Mouse (Mus musculus) heart, postnatal 14 days (tissue): ENCODE measurements around the gene Far1. TPM values are rescaled to one million over a fixed set of nuclear protein-coding genes. Genes with fewer than 3 reads are reported as not detected.

Source experiments
- DNase-seq, 2 experiments: peaks; one replicate each; pipeline ENCODE4 v3.0.0; 2021 to 2022
- intact Hi-C: fragments of 180-260 bp; cut with DNase I; formaldehyde crosslinking; loops from one replicate; pipeline ENCODE4 v1.15.1; 2025
- total RNA-seq, 2 experiments: library from RNA; stranded (reverse); gene quantifications; 2 replicates each; pipeline ENCODE4 v1.2.3; 2021

The Far1 gene
- total RNA-seq, 2 experiments from 2014 or later, result 29.3 to 32.8 TPM

DNA sequence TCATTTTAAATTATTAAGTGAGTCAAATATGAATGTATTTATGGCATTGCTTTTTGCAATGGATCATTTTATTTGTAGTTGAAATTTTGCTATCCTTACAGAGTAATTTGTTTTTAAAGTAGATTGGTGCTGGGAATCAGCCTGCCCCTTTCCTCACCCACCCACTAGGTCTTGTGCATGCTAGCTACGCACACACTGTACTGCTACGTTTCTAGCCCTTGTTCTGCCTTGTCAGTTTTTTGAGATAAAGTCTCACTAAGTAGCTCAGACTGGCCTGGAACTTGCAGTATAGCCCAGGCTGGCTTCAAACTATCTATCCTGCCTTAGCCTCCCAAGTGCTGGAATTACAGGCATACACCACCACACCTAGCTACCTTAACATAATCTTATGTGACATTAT lies 38.9 kb downstream of the Far1 start:
- intact Hi-C loops, result no loop called here
- DNase-seq, result no peak

DNA sequence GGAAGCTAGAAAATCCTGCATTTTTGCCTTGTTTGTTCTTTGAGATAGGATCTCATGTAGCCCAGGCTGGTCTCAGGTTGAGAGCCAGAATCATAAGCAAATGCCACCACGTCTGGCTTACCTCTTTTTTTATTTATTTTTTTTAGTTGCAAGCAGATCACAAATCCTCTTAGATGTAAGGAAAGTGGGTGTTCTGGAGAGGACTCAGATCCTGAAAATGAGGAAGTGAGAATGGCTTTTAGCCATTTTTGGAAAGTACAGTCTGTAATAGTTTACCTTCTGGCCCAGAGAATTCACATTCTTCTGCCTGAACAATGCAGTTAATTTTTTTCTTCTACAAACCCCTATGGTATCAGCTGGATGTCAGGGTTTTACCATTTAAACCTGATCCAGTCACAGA lies 42.5 kb downstream of the Far1 start:
- intact Hi-C loops, result no loop called here
- DNase-seq, result no peak

GRCm38 (mm10) chr7:113566892-113567291 lies 53.3 kb downstream of the Far1 start:
- intact Hi-C loops, result no loop called here
- DNase-seq, result no peak

DNA sequence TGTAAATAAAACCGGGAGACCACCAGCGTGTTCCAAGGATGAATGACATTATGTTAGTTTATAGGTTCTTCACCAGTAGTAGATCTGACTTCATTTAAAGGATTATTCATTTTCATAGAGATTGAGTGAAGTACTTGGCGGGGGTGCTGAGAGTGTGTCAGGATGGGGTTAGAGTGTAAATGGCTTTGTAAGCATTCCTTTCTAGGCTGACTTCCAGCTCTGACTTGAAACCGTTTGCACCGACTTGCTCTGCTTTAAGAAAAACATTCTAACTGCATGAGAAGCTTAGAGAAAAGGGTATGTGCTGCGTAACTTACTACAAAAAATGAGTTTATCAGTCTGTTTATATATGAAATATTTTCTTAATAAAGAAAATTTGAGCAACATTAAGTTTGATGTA lies 57.5 kb downstream of the Far1 start:
- intact Hi-C loops, result no loop called here
- no peak for DNase-seq

GRCm38 (mm10) chr7:113572741-113573140 lies 59.1 kb downstream of the Far1 start:
- intact Hi-C loops, result no loop called here
- DNase-seq, result no peak

- no peak for DNase-seq
- intact Hi-C loops, result no loop called here
These were observed 68.5 kb downstream of the Far1 start for GRCm38 (mm10) chr7:113582111-113582510.

DNA sequence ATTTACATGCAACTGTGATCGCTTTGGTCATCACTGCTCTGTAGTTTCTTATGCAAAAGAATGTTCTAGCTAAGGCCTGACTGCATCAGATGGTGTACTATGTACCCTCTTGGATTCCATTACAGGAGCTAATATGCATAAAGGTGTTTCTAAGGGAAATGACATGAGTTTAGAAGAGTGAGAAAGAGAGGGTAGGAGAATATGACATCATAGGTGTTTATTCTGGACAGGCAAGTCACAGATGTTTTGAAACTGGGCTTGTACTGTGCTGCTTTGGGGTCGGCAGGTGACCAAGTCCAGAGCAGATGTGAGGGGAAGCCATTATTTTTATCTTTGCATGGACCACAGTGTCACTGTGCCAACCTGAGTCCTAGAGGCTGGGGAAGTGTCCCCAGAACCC lies 75.6 kb downstream of the Far1 start:
- intact Hi-C loops, result no loop called here
- no peak for DNase-seq

GRCm38 (mm10) chr7:113590330-113590729 lies 76.7 kb downstream of the Far1 start:
- no peak for DNase-seq
- intact Hi-C loops, result loop anchor here (10.0 kb wide), 1 partner anchor 156 kb away; no protein-coding TSS in a partner anchor

DNA sequence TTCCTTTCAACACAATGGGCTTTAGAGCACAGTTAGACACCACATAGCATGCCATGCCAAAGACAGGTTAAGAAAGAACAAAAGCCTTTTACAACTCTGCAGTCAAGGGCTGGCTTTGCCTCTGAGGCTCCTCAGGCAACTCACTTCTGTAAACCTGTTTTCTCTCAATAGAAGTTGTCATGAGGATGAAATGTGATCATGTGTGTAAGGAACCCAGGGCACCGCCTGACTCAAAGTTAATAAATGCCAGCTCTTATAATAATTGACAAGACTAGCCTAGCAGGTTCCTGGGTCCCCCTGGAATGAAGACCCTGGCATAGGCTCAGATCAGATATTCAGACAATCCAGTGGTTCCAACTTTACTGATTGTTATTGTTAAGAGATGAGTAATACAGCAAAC lies 77.5 kb downstream of the Far1 start:
- no peak for DNase-seq
- intact Hi-C loops, result loop anchor here (10.0 kb wide), 1 partner anchor 156 kb away; no protein-coding TSS in a partner anchor

- intact Hi-C loops, result loop anchor here (10.0 kb wide), 1 partner anchor 157 kb away; no protein-coding TSS in a partner anchor
- no peak for DNase-seq
These were observed 78.1 kb downstream of the Far1 start for GRCm38 (mm10) chr7:113591557-113592354.

DNA sequence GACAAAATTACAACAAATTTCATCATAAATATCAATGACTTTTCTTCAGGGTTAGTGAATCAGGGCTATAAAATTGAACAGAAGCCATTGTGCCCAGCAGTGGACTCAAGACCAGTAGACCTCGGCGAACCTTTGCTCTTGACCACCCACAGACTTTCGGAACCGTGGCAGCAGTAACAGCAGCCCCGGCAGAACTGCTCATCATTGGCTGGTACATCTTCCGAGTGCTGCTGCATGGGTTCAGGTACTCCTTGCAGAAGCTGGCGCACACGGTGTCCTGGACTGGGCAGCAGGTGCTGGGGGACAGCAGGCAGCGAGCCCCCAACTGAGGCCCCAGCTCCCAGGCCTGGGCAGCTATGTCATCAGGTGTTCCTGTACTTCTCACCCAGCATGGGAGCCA lies 79.1 kb downstream of the Far1 start:
- no peak for DNase-seq
- intact Hi-C loops, result loop anchor here (1.0 to 10.0 kb wide), 2 partner anchors 158 to 219 kb away; no protein-coding TSS in a partner anchor

- intact Hi-C loops, result loop anchor here (1.0 to 10.0 kb wide), 2 partner anchors 160 to 216 kb away; no protein-coding TSS in a partner anchor
- DNase-seq, result peak; percentile 36 to 64
These were observed 80.7 kb downstream of the Far1 start for GRCm38 (mm10) chr7:113594363-113594762.

- no peak for DNase-seq
- intact Hi-C loops, result loop anchor here (10.0 kb wide), 1 partner anchor 162 kb away; no protein-coding TSS in a partner anchor
These were observed 83.6 kb downstream of the Far1 start for GRCm38 (mm10) chr7:113597231-113597630.

DNA sequence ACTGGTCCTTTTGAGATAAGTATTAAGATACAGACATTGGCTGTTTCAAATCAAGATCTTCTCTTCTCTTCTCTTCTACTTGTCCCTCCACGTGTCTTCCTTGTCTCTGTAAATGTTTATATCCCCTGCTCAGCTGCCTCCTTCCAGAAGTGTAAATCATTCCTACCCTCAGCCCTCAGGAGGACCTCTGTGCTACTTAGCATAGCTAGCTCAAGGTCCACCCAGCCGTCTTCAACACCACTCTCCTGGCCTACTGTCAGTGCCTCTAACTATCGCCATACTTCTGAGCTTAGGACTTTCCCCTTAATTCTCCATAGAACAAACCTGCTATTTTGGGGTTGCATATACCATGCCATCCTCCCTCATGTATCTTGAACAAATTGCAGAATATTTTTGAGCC lies 88.2 kb downstream of the Far1 start:
- no peak for DNase-seq
- intact Hi-C loops, result no loop called here

DNA sequence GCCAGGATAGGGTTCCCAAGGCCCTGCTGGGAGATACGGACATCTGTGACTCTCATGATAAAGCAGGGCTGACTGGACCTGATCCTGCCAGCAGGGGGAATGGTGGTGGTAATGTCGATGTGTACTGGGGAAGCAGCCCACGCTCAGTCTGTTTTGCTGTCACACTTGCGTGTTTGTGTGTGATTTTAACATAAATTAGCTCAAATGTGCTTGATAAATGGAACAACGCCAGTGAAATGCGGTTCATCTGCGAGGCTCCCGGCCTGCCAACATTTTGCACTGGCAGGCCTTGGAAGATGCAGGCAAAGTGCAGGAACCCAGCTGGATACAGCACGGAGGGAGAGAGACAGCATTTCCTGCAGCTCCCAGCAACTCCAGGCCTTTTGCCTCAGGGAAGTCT lies 94.3 kb downstream of the Far1 start:
- DNase-seq, result peak in 1 of 2 experiments; percentile 6
- intact Hi-C loops, result loop anchor here (5.0 kb wide), 1 partner anchor 149 kb away; no protein-coding TSS in a partner anchor

DNA sequence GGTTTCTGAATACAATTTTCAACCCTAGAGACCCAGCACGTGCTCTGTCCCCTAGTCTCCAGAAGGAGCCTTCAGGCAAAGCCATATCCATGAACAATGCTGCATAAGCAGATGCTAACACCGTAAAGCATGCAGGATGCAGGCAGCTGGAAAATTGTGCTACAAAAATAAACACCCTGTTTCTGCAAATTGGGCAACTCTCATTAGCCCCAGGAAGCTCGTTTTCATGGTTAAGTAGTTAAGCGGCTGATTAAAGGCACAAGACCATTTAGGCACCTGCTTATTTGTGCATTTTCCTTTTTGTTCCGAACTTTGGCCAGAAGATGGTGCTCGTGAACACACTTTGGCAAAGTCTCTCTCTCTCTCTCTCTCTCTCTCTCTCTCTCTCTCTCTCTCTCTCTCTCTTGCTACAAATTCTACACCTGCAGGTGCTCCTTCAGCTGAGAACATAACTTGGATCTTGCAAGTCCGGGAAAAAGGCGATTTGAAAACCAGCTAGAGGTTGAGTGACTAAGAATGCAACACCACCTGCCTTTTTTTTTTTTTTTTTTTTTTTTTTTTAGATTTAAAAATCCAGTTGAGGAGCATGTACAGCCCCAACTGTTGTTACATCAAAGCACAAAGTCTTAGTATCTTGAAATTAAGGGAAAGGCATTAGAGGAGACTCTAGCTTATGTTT lies 95.5 kb downstream of the Far1 start:
- peak; percentile 13 to 59 for DNase-seq
- intact Hi-C loops, result loop anchor here (5.0 kb wide), 1 partner anchor 148 kb away; no protein-coding TSS in a partner anchor

- no peak for DNase-seq
These were observed 99.0 kb downstream of the Far1 start for GRCm38 (mm10) chr7:113612628-113613027.

DNA sequence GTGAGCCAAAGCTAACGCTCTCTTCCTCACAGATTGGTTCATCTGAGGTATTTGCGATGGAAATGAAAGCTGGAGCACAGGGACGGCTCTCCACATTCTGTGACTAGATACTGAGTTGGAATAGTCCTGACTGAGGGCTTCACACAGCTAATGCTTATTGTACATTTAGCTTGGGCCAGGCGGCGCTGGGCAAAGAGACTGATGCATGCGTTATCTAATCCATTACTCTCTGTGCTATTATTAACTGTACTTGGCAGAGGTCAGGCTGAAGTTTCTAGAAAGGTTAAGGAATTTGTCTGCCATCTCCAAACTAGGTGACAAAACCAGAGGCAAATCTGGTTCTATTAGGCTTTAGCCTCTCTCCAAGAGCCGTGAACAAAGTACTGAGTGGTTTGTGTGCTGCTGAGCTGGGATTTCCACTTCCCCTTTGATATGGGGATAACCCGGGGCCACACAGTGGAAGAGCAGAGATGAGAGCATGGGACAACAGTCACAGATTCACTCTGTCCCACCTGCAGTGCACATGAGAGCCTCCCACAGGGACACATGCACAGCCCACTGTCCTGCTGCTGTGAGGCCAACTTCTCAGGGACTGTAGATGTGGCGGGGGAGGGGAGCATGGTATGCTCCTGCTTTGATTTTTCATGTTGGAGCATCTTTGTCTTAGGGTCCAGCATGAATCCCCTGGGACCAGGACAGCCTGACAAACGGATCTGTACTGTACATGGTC lies 100.7 kb downstream of the Far1 start:
- peak; percentile 8 to 21 for DNase-seq
- intact Hi-C loops, result no loop called here

More at GRCm38 (mm10) chr7:113612628-113613027, 99.0 kb downstream of the Far1 start:
- intact Hi-C loops, result no loop called here

- intact Hi-C loops, result no loop called here
These were observed 105.5 kb downstream of the Far1 start for GRCm38 (mm10) chr7:113619166-113619565.

DNA sequence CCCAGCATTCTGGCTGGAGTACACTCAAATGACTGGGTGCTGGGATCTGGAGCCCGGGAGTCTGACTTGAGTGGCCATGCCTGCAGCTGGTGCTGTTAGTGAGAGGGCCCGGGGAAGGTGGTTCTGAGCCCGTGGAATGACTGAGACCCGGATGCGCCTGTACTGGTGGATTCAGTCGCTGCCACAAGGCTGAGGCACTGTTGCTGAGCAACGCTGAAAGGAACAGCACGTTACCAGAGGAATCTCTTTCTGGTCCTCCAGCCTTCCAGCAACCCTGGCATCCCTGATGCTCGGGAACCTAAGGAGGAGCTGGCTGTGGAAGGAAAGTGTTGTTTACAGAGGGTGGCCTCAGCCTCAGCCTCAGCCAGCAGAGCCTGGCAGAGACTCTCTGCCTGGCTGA lies 106.1 kb downstream of the Far1 start:
- DNase-seq, result no peak
- intact Hi-C loops, result no loop called here

More at GRCm38 (mm10) chr7:113619166-113619565, 105.5 kb downstream of the Far1 start:
- no peak for DNase-seq
